Mouse (Mus musculus): ENCODE measurements at regions not wholly inside any gene's neighbourhood (a gene's known extent, or its start where the extent isn't known, plus 50 kb on each side); places are given as distances from the start of the nearest gene placed in this dataset.

DNA sequence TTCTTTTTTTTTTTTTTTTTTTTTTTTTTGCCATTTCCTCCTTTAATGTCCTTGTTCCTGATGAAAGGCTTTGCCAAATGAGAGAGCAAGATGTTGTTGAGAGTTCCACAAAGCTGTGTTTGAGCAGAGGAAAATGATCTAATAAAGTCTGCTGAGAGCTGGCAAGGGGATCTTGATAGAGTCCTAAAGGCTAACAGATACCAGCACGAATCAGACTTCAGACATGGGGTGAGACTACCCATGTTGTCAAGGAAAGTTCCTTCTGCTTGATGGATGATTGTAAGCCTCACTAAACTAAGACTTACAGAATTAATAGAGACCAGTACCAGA lies 665.2 kb upstream of the Fam92a start:
- Histone ChIP-seq H3K4me2 (no peak overlapping the region), H3K9me3 (no peaks in the 10 kb centered on the region), H3K27ac (peak overlapping the region; percentile 71), H3K27me3 (replicated peaks) (no peaks in the 10 kb centered on the region), H3K36me3 (no peaks in the 10 kb centered on the region), H3K4me3 (replicated peaks) (no peak overlapping the region), H3K9ac (no peak overlapping the region), H3K4me1 (no peaks in the 10 kb centered on the region)
- ATAC-seq (ENCODE audit: insufficient read depth, low FRiP score, low read depth) = no peak
- 25% methylated on average over 1 of the region's 1 CpGs for WGBS

DNA sequence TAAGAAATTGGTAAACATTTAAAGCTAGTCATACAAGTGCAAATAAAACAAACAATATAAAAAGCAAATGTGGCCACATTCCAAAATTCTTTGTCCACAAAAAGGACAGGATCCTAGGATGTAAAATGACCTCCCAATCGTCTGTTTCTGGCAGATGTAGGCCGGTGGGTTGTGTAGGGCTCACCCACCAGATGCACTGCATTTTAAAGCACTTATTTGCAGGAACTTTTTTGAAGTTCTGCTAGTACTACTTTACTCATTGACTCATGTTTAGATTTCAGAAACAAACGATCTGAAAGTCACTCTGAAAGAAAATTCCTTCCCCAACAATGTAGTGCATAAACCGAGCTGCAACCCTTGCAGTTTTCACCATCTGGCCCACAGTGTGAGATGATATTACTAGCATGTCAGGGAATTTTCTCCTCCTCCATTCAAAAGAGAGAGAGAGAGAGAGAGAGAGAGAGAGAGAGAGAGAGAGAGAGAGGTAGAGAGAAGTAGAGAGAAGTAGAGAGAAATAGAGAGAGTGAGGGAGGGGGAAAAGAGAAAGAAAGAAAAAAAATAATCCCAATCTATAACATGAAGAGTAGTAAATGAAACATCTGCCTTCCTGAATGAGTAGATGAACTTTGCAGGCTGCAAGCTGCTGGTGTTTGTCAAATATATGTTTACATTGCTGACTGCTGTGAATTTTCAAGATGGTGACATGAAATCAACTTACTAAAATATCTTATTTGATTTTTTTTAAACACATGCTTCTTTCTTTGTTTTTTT lies 664.7 kb upstream of the Fam92a start:
- Histone ChIP-seq H3K4me3 (replicated peaks) (no peak overlapping the region), H3K4me1 (no peaks in the 10 kb centered on the region), H3K9me3 (no peaks in the 10 kb centered on the region), H3K27me3 (replicated peaks) (no peaks in the 10 kb centered on the region), H3K9ac (no peak overlapping the region), H3K27ac (peak overlapping the region; percentile 65), H3K4me2 (no peak overlapping the region), H3K36me3 (no peaks in the 10 kb centered on the region)
- ATAC-seq (ENCODE audit: insufficient read depth, low FRiP score, low read depth) = no peak
- WGBS = 28% methylated on average over 4 of the region's 4 CpGs

DNA sequence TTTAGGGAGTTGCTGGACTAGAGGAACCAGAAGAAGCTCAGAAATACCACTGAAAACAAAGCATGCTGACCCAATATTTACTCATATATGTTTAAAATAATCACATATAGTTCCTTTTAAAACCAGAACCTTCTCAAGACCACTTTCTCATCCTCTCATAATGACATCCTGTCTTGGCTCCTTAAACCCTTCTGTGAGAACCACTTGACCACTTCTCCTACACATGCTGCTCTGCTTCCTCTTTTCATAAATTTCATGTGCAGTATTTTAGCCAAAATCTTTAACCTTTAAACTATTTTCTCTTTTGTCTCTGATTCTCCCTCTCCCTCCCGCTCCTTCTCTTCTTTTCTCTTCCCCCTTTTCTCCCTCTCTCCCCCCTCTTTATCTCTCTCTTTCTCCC lies 654.6 kb upstream of the Fam92a start:
- Histone ChIP-seq H3K4me2 (no peak overlapping the region), H3K36me3 (no peaks in the 10 kb centered on the region), H3K4me3 (replicated peaks) (no peak overlapping the region), H3K27ac (no peak overlapping the region), H3K4me1 (no peaks in the 10 kb centered on the region), H3K9ac (no peak overlapping the region), H3K9me3 (no peaks in the 10 kb centered on the region), H3K27me3 (replicated peaks) (no peaks in the 10 kb centered on the region)
- 74% methylated on average over 1 of the region's 1 CpGs for WGBS
- ATAC-seq (ENCODE audit: insufficient read depth, low FRiP score, low read depth) = no peak

GRCm38 (mm10) chr4:12814251-12814650 lies 642.4 kb upstream of the Fam92a start:
- Histone ChIP-seq H3K27ac (no peak overlapping the region), H3K4me2 (no peak overlapping the region), H3K4me1 (no peaks in the 10 kb centered on the region), H3K9me3 (no peaks in the 10 kb centered on the region), H3K9ac (no peak overlapping the region), H3K36me3 (no peaks in the 10 kb centered on the region), H3K4me3 (replicated peaks) (no peak overlapping the region), H3K27me3 (replicated peaks) (no peaks in the 10 kb centered on the region)
- WGBS = 84% methylated on average over 2 of the region's 2 CpGs
- ATAC-seq (ENCODE audit: insufficient read depth, low FRiP score, low read depth) = no peak

DNA sequence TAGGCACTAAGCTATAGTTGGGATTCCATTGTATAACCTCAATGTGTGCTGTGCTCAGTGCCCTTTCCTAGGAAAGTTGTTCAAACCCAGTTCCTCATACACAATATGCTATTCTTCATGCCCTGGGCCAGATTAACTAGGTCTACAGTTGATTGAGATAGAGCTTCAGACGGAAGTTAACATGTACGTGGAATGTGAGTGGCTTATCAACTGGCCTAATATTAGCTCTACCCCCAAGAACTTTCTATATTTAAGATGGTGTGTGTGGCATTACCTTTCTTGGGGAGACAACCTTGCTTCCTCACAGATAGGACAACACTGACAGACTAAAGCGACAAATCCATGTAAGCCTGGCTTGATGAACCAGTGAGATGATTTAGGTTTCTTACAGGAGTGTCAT lies 629.4 kb upstream of the Fam92a start:
- Histone ChIP-seq H3K4me1 (no peaks in the 10 kb centered on the region), H3K27me3 (replicated peaks) (no peaks in the 10 kb centered on the region), H3K27ac (no peak overlapping the region), H3K4me2 (no peak overlapping the region), H3K9me3 (no peaks in the 10 kb centered on the region), H3K4me3 (replicated peaks) (no peak overlapping the region), H3K9ac (no peak overlapping the region), H3K36me3 (no peaks in the 10 kb centered on the region)
- no peak for ATAC-seq (ENCODE audit: insufficient read depth, low FRiP score, low read depth)
- 78% methylated on average over 3 of the region's 3 CpGs for WGBS

GRCm38 (mm10) chr4:12799564-12799963 lies 627.7 kb upstream of the Fam92a start:
- H3K4me2 ChIP-seq = no peak overlapping the region
- H3K4me3 ChIP-seq (replicated peaks) = no peak overlapping the region
- no peak overlapping the region for H3K27ac ChIP-seq
- no peaks in the 10 kb centered on the region for H3K9me3 ChIP-seq
- H3K9ac ChIP-seq = no peak overlapping the region
- H3K36me3 ChIP-seq = no peaks in the 10 kb centered on the region
- WGBS = 70% methylated on average over 5 of the region's 5 CpGs
- no peaks in the 10 kb centered on the region for H3K4me1 ChIP-seq
- H3K27me3 ChIP-seq (replicated peaks) = no peaks in the 10 kb centered on the region
- ATAC-seq (ENCODE audit: insufficient read depth, low FRiP score, low read depth) = no peak

GRCm38 (mm10) chr4:12792764-12793422 lies 621.1 kb upstream of the Fam92a start:
- no peaks in the 10 kb centered on the region for H3K27me3 ChIP-seq (replicated peaks)
- H3K4me1 ChIP-seq = no peaks in the 10 kb centered on the region
- H3K36me3 ChIP-seq = no peaks in the 10 kb centered on the region
- no peak overlapping the region for H3K27ac ChIP-seq
- no peak overlapping the region for H3K4me3 ChIP-seq (replicated peaks)
- no peak overlapping the region for H3K9ac ChIP-seq
- no peaks in the 10 kb centered on the region for H3K9me3 ChIP-seq
- no peak overlapping the region for H3K4me2 ChIP-seq
- ATAC-seq (ENCODE audit: insufficient read depth, low FRiP score, low read depth) = no peak
- 78% methylated on average over 11 of the region's 11 CpGs for whole genome bisulfite sequencing

DNA sequence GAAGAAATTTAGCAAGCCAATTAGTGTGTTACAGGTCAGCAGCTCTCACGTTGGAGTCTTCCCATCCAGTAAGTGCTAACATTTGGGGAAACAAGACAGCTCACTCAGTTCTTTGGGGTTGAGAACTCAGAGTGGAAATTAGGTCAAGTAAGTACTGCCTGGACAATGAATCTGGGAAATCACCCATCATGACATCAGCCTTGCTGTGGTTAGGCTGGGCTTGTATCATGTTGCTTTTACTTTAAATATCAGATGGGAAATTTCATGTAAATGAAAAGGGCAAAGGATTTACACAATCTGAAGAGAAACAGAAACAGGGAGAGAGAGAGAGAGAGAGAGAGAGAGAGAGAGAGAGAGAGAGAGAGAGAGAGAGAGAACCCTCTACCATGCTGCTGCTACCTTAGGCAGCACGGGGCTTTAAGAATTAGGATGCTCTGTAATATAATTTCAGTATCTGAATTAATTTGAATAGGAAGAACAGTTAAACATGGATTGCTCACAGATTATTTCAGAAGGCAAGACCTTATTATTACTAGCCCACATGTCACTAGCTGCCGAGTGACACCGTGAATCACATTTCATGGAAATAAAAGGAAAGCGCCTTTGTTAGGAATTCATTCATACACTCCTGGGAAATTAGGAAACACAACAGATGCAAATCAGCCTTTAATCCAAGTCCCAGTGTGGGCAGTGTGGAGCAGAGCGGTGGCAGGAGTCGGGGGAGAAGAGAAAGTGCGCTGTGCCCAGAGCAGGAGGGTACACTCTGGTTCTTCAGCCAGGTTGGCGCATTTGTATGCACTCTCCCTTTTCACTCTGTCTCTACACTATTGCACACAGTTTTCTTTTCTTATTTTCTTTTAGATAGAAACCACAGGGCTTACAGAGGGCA lies 620.2 kb upstream of the Fam92a start:
- no peaks in the 10 kb centered on the region for H3K4me1 ChIP-seq
- no peak for ATAC-seq (ENCODE audit: insufficient read depth, low FRiP score, low read depth)

GRCm38 (mm10) chr4:12785840-12786239 lies 614.0 kb upstream of the Fam92a start:
- WGBS = 69% methylated on average over 4 of the region's 4 CpGs
- Histone ChIP-seq H3K4me3 (replicated peaks) (no peak overlapping the region), H3K9ac (no peak overlapping the region), H3K9me3 (no peaks in the 10 kb centered on the region), H3K27me3 (replicated peaks) (no peaks in the 10 kb centered on the region), H3K4me1 (no peaks in the 10 kb centered on the region), H3K27ac (no peak overlapping the region), H3K36me3 (no peaks in the 10 kb centered on the region), H3K4me2 (no peak overlapping the region)
- no peak for ATAC-seq (ENCODE audit: insufficient read depth, low FRiP score, low read depth)

More for the DNA sequence above, 620.2 kb upstream of the Fam92a start:
- Histone ChIP-seq H3K4me3 (replicated peaks) (no peak overlapping the region), H3K36me3 (no peaks in the 10 kb centered on the region), H3K4me2 (no peak overlapping the region), H3K27ac (no peak overlapping the region), H3K9me3 (no peaks in the 10 kb centered on the region), H3K27me3 (replicated peaks) (no peaks in the 10 kb centered on the region), H3K9ac (no peak overlapping the region)
- WGBS = 83% methylated on average over 9 of the region's 9 CpGs

DNA sequence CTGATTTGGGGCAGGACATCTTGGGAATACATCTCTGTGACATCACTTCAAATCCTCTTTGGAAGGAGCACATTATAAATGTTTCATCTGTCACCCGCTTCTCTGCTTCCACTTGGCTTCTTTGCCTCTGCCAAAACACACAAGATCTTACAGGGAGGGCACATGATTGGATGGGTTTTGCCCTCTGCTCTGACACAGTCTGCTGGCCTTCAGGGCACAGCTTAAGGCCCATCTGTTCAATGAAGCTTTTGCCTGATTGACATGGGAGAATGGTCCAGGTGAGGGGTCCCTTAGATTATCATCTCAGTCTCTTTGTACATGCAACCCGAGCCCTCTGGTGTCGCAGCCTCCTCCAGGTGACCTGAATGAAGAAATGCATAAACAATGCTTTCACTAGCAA lies 612.7 kb upstream of the Fam92a start:
- no peaks in the 10 kb centered on the region for H3K9me3 ChIP-seq
- no peaks in the 10 kb centered on the region for H3K36me3 ChIP-seq
- H3K27me3 ChIP-seq (replicated peaks) = no peaks in the 10 kb centered on the region
- H3K4me1 ChIP-seq = no peaks in the 10 kb centered on the region
- ATAC-seq (ENCODE audit: insufficient read depth, low FRiP score, low read depth) = no peak
- WGBS = 68% methylated on average over 3 of the region's 3 CpGs
- no peak overlapping the region for H3K4me2 ChIP-seq
- no peak overlapping the region for H3K9ac ChIP-seq
- no peak overlapping the region for H3K27ac ChIP-seq
- no peak overlapping the region for H3K4me3 ChIP-seq (replicated peaks)

DNA sequence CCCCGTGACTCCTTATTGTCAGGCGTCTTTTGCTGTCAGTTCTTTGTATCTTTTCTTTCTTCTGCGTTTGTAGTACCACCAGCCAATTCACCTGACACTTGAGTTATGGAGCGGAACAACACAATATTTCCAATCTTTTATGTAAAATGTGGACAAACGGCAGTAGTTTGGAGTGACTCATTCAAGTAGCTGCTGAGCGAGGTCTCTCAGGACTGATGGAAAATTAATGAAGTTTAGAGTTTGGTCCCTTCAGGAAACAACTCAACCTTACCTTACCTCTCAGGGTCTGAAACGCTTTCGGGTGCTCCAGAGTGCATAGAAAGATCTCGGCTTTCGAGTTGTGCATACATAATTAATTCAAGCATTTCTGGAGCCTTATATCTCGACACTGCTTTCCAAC lies 612.3 kb upstream of the Fam92a start:
- no peak for ATAC-seq (ENCODE audit: insufficient read depth, low FRiP score, low read depth)
- Histone ChIP-seq H3K4me3 (replicated peaks) (no peak overlapping the region), H3K4me1 (no peaks in the 10 kb centered on the region), H3K27ac (no peak overlapping the region), H3K27me3 (replicated peaks) (no peaks in the 10 kb centered on the region), H3K9ac (no peak overlapping the region), H3K36me3 (no peaks in the 10 kb centered on the region), H3K4me2 (no peak overlapping the region), H3K9me3 (no peaks in the 10 kb centered on the region)
- 83% methylated on average over 11 of the region's 11 CpGs for WGBS

Data from stomach, embryonic 15.5 days (tissue).